Mouse (Mus musculus): Measurements from ENCODE around the gene Mcpt4. TPM values are rescaled to one million over a fixed set of nuclear protein-coding genes. Genes with fewer than 3 reads are reported as not detected.

Mcpt4 gene
- polyA plus RNA-seq, 1 experiment from 2014 or later, result 0.26 TPM

DNA sequence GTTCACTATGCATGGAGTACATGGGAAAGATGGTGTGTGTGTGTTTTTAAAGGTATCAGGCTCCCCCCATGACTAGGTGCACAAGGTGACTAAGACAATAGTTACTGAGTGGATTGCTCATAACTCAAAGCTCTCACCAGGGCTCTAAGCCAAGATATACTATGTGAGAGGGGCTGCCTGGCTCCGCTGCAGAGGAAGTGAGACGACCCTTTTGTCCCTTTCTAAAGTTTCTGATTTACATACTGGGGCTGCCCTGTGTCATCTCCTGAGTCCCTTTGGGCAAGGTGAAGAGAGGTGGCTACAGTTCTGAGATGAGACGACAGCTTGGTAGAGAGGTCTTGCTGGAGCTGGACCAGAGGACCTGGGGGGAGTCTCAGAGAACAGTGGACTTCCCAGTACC lies 49.0 kb downstream of the Mcpt4 start:
- no peak for ATAC-seq
- Histone ChIP-seq H3K4me1 (ENCODE audit: insufficient read depth) (no peaks in the 10 kb centered on the region), H3K4me3 (ENCODE audit: low read depth, low read length) (no peak overlapping the region), H3K9me3 (ENCODE audit: low read length) (no peaks in the 10 kb centered on the region), H3K4me2 (ENCODE audit: low read depth, low read length) (no peak overlapping the region), H3K9ac (replicated peaks) (no peak overlapping the region), H3K27ac (ENCODE audit: low read depth) (no peak overlapping the region), H3K27me3 (ENCODE audit: insufficient read depth, low read length) (no peaks in the 10 kb centered on the region), H3K36me3 (replicated peaks; ENCODE audit: insufficient read depth, low read length) (no peaks in the 10 kb centered on the region)
- no peak for DNase-seq
- WGBS (ENCODE audit: insufficient replicate concordance), result 73% methylated on average over 3 of the region's 3 CpGs
- TF ChIP-seq EP300 (IDR thresholded peaks at IDR 0.05; ENCODE audit: low read depth), result no peak
- TF ChIP-seq CTCF (IDR thresholded peaks at IDR 0.05; ENCODE audit: low read depth), result no peak

Small RNA genes lying within 50 kb of the gene (microRNA-seq; reads per million reads assigned to microRNA genes)
- not detected for gene Mir6949

Other genes with a start within 250 kb of the Mcpt4 start
- gene Nfatc4, start 239.2 kb downstream of the Mcpt4 start, polyA plus RNA-seq (2015; fragmentation: Nextera tagmentation; extraction: Ambion mirVana), result 0.41 and 0.63 TPM in 2 replicates
- 0.63 and 0.70 TPM in 2 replicates for gene Nynrin, start 208.3 kb downstream of the Mcpt4 start, polyA plus RNA-seq (2015; fragmentation: Nextera tagmentation; extraction: Ambion mirVana)
- 0.29 and 0.40 TPM in 2 replicates for gene Cbln3, start 177.9 kb downstream of the Mcpt4 start, polyA plus RNA-seq (2015; fragmentation: Nextera tagmentation; extraction: Ambion mirVana)
- gene Khnyn, start 177.4 kb downstream of the Mcpt4 start, polyA plus RNA-seq (2015; fragmentation: Nextera tagmentation; extraction: Ambion mirVana), result 4.6 and 5.2 TPM in 2 replicates
- gene Sdr39u1, start 162.0 kb downstream of the Mcpt4 start, polyA plus RNA-seq (2015; fragmentation: Nextera tagmentation; extraction: Ambion mirVana), result 26.2 and 26.9 TPM in 2 replicates
- gene Cma1, start 117.6 kb downstream of the Mcpt4 start, polyA plus RNA-seq (2015; fragmentation: Nextera tagmentation; extraction: Ambion mirVana), result 0.59 and 1.7 TPM in 2 replicates
- not detected in 2 replicates for gene Cma2, start 111.3 kb downstream of the Mcpt4 start, polyA plus RNA-seq (2015; fragmentation: Nextera tagmentation; extraction: Ambion mirVana)
- not detected in 2 replicates for gene Mcpt1, start 44.3 kb downstream of the Mcpt4 start, polyA plus RNA-seq (2015; fragmentation: Nextera tagmentation; extraction: Ambion mirVana)
- not detected in 2 replicates for gene Mcpt9, start 31.8 kb downstream of the Mcpt4 start, polyA plus RNA-seq (2015; fragmentation: Nextera tagmentation; extraction: Ambion mirVana)
- 0.23 and 0.27 TPM in 2 replicates for gene Mcpt2, start 20.3 kb downstream of the Mcpt4 start, polyA plus RNA-seq (2015; fragmentation: Nextera tagmentation; extraction: Ambion mirVana)
- gene Mcpt8, start 23.0 kb upstream of the Mcpt4 start, polyA plus RNA-seq (2015; fragmentation: Nextera tagmentation; extraction: Ambion mirVana), result 13.3 and 19.0 TPM in 2 replicates
- gene Ctsg, start 40.3 kb upstream of the Mcpt4 start, polyA plus RNA-seq (2015; fragmentation: Nextera tagmentation; extraction: Ambion mirVana), result 38.6 and 41.3 TPM in 2 replicates
- gene Gzme, start 58.3 kb upstream of the Mcpt4 start, polyA plus RNA-seq (2015; fragmentation: Nextera tagmentation; extraction: Ambion mirVana), result not detected in 2 replicates
- gene Gzmd, start 70.3 kb upstream of the Mcpt4 start, polyA plus RNA-seq (2015; fragmentation: Nextera tagmentation; extraction: Ambion mirVana), result not detected in 2 replicates
- gene Gzmg, start 97.3 kb upstream of the Mcpt4 start, polyA plus RNA-seq (2015; fragmentation: Nextera tagmentation; extraction: Ambion mirVana), result not detected in 2 replicates
- not detected in 2 replicates for gene Gzmn, start 112.3 kb upstream of the Mcpt4 start, polyA plus RNA-seq (2015; fragmentation: Nextera tagmentation; extraction: Ambion mirVana)
- gene Gzmf, start 149.1 kb upstream of the Mcpt4 start, polyA plus RNA-seq (2015; fragmentation: Nextera tagmentation; extraction: Ambion mirVana), result not detected in 2 replicates
- gene Gzmc, start 172.3 kb upstream of the Mcpt4 start, polyA plus RNA-seq (2015; fragmentation: Nextera tagmentation; extraction: Ambion mirVana), result 0.17 and 0.25 TPM in 2 replicates
- 7.2 and 7.9 TPM in 2 replicates for gene Gzmb, start 199.9 kb upstream of the Mcpt4 start, polyA plus RNA-seq (2015; fragmentation: Nextera tagmentation; extraction: Ambion mirVana)